Mouse (Mus musculus) activated CD4-positive, CD25-positive, alpha-beta regulatory T cell, adult 4 months (primary cell): ENCODE measurements around the gene Nrxn2. TPM values are rescaled to one million over a fixed set of nuclear protein-coding genes. Genes with fewer than 3 reads are reported as not detected.

Experiments
- ATAC-seq: one replicate; pipeline ENCODE4 v1.8.0; 2017
- polyA plus RNA-seq, 2 experiments: library from polyadenylated mRNA; unstranded; fragments of 100-300 nt; shearing (Covaris generic); gene quantifications; one replicate each; pipeline ENCODE4 v1.2.1; 2017

Nrxn2 gene
- polyA plus RNA-seq, 2 experiments from 2014 or later: 0.16 TPM; not detected in 1

DNA sequence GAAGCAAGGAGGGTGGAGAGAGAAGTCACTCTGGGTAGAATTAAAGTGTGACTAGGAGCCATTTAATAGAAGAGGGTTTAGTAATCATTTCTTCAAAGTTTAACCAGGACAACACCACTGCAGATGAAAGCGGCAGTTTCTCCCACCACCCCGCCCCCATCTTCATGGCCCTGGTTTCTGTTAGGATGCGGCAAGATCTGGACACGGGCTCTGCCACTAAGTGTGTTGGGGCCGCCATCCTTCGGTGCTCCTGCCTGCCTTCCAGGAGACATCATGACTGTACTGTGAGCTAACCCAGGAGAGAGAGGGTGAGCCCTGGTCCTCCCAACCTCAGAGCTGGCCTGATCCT, 124.5 kb downstream of the Nrxn2 start:
- ATAC-seq: no peak

DNA sequence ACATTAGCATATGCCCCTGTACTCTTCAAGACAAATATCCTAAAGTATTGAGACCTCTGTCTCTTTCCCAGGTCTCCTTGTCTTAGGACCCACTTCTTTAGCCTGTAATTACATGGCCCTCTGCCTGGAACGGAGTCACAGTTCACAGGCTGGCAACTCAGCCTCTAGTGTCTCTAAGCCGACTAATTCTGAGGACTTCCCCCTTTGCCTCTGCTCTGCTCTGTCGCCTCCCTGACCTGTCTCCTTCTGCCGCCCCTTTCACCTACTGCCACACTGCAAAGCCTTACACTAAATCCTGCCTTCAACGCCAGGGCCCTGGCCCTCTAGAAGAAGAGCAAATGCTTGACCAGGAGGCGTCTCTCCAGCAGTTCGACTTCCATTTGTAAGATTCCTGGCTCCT, 125.0 kb downstream of the Nrxn2 start:
- ATAC-seq: no peak

DNA sequence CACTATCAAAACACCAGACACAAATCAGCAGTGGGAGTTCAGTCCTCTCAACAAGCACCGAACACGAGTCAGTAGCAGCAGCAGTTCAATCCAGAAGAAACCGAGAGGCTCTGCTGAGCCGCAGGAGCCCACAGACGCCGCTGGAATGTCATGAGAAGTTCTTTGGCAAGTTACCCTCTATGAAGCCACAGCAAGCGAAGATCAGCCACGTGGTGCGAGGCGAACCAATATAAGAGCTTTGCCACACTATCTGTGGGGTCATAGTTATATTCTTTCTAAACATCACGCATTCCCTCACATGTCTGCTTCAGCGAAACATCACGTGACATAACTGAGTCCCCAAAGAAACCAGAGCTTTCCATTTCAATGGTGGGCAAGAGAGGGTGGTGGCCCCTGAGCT, 126.2 kb downstream of the Nrxn2 start:
- no peak for ATAC-seq

DNA sequence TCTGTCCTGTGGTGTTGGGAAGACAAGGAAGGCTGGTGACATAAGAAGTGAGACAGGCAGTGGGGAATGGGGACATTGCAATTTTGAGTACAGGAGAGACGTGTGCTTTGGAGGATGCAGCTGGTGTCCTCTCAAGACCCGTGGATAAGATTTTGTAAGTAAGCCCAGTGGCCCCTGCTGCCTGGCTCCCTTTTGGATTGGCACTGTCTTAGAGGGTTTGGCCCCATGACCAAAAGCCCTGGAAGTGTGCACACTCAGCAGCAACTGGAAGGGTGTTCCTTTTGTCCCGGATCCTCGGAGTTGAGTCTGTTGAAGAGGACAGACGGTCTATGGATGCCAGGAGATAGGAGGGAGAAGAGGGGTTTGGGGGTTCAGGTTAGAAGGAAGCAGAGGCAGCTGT, 127.0 kb downstream of the Nrxn2 start:
- no peak for ATAC-seq

DNA sequence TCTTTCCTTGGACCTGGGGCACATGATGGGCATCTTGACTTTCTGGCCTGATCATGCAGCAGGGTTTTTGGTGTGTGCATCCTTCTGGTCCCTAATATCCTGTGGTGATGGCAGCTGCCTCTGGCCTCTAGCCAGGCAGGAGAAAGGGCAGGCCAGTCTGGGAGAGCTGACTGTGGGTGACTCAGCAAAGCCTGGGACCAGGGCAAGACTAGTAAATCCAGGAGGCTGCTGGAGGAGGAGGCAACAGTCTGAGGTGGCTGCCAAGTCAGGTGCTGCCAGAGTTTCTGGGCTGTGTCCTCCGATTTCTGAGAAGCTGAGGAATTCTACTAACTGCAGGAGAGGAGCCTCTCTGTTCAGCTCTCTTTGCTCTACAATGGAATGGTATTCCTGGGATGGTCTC, 127.6 kb downstream of the Nrxn2 start:
- no peak for ATAC-seq

DNA sequence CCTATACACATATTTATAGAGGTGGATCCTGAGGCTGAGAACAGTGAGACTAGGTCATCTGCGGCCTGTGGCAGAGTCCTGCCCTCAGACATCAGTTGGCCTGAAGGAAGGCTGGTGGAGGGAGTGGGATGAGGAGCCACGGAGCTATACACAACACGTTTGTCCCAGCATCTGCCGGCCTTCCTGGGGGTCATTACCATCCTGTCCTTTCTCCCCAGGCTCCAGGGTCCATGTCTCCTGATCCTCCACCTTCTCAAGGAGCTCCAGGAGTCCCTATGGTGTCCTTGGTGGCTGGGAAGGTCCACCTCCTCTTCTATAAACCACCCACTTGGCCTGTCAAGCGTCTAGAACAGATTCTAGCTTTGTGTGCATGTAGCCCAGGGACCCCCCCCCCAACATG, 129.3 kb downstream of the Nrxn2 start:
- no peak for ATAC-seq

DNA sequence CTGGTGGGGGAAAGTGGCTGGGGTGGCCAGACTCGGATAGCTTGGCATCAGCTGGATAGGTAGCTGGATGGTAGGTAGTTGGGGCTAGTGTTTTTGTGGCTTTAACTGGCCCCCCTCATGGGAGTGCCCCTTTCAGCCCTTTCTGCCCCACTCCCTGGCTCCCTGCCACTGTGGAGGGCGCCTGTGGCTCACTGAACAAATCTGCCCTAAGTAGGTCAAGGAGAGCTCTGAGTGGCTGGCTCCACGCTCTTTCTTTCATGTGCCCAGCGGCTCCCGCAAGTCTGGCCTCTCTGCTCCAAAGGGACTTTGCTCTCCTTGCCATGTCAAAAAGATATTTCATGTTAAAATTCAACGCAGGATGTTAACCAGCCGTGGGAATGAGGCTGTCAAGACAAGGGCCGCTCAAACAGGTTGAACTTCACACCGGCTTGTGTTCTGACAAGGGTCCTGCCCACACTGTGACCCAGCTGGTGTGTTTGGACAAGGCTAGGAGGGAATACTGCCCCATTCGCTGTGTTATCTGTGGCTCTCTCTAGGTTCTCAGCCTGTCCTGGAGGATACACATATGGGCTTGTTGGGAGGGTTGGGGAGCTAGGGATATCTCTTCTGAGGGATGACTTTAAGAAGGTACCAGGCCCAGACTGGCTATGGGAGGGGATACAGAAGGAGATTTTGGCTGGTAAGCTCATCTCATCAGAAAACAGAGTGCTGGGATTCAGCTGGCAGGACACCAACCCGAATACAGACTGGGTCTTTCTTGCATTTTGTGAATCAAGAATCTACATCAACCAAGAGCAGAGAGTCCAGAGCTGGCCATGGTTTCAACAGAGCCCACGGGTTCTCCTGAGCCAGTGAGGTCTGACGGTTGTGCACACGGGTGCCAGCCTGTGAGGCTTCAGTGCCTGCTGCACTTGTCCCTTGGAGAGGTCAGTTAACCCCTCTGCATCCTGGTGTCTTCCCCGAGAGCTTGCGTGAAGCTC, 130.2 kb downstream of the Nrxn2 start:
- no peak for ATAC-seq

DNA sequence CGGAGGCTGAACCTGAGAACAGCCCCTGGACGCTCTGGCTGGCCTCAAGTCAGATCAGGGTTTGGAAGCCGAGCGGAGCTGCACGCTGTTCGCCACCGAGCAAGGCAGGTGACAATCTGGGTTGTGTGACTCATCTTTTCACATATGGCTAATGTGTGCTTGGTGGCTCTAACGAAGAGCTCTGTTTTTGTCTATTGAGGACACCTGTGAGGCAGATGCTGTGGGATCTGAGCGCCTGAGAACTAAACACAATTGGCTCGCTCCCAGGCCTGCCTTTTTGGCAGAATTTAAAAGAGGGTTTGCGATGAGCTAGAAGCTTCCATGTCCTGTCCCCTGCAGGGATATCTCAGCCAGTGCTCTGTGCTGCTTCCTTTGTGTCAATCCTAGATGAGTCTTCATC, 131.0 kb downstream of the Nrxn2 start:
- no peak for ATAC-seq

DNA sequence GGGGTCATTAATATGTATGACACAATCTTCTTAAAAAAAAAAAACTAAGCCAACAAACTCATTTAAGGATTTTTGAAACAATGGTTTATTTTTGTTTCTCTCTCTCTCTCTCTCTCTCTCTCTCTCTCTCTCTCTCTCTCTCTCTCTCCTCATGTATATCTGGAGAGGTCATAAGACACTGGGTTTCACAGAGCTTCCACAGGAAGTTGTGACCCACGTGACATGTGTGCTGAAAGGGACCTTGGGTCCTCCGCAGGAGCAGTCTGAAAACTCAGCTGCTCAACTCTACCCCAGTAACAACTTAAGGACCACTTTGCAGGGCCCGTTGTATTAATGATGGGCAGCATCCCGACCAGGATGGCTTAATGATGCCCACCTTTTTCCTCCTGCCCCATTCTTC, 132.7 kb downstream of the Nrxn2 start:
- no peak for ATAC-seq

DNA sequence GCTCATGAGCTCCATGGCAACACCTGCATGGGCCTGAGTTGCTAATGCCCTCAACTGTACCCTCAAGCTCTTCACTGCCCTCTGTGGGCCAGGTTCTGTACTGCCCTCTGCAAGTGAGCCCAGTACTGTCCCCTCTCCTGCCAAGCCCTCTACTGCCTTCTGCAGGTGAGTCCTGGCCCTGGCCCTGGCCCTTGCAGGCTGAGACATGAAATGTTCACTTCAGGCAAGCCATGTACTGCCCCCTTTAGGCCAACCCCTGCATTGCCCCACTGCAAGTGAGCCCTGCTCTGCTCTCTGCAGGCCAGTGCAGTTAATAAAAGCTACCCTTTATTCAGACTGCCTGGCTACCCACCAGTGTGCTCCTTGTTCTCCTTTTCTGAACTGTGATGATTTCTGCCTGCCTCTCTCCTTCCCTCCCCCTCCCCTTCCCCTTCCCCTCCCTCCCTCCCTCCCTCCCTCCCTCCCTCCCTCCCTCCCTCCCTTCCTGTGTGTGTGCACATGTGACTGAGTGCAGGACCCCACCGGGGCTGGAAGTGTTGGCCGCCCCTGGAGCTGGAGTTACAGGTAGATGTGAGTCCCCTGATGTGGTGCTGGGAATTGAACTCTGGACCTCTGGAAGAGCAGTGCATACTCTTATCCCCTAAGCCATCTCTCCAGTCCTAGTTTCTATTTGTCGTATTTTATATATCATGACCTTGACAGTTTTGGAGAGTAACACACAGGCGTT, 133.9 kb downstream of the Nrxn2 start:
- ATAC-seq: no peak

DNA sequence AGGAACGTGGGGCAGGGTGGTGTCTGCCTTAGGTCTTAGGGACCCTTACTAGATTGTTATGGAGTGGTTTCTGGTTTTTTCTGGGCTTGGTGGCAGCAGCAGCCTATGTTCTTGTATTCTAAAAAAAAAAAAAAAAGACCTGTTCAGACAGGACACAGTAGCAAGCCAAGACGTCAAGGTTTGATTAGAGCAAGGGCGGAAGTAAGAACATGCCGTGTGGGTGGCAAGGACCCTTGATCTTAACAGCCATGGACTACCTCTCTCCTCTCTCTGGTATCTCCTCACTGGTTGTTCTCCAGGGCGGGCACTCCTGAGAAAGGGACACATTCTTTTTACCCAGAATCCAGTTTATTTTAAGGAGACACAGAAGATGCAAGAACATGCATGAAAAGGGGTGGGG, 134.6 kb downstream of the Nrxn2 start:
- no peak for ATAC-seq

DNA sequence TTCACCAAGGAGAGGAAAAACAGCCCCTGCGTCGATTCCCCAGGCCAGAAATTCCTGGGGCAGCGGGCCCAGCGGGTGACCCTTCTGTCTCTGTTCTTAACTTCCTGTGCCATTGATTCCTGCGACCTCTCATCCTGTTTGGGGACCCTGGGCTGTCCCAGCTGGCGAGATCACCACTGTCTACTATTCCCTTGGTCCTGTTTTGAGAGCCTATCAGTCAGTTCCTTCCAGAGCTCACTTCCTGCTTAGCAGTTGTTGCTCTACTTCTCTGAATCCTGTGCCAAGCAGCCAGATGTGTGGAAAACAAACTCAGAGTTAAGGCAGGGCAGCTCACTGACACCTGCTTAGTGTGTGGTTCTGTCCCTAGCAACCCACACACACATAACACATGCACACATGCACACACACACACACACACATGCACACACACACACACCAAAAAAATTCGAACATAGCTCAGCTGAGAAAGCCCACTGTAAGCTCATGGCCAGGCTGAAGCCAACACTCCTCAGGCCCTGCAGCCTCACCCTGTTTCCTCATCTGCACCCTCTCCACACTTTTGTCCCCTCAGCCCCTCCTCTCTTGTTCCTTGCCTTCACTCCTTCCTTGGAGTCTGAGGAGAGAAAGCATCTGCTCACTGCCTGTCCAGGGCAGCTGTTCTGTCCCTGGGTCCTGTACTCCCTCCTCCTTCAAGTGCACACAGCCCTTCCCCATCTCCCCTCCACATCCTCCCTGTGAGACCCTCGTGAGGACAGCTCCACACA, 135.5 kb downstream of the Nrxn2 start:
- no peak for ATAC-seq

DNA sequence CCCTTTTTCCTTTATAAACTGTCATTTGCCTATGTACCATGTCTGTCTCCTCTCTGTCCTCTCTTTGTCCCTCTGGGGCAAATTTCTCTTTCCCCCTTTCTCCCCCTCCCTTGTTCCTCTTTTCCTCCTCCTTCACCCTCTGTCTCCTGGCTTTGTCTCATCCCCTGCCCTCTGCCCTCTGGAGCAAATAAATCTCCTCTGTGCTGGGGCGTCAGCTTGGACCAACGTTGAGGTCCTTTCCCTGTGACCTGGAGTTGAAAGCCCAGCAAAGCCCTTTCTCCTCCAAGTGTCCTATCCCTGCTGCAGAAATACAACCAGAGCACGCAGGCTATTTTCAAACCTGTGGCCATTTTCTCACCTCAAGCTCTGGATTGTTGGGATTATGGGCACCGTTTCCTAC, 141.0 kb downstream of the Nrxn2 start:
- no peak for ATAC-seq

DNA sequence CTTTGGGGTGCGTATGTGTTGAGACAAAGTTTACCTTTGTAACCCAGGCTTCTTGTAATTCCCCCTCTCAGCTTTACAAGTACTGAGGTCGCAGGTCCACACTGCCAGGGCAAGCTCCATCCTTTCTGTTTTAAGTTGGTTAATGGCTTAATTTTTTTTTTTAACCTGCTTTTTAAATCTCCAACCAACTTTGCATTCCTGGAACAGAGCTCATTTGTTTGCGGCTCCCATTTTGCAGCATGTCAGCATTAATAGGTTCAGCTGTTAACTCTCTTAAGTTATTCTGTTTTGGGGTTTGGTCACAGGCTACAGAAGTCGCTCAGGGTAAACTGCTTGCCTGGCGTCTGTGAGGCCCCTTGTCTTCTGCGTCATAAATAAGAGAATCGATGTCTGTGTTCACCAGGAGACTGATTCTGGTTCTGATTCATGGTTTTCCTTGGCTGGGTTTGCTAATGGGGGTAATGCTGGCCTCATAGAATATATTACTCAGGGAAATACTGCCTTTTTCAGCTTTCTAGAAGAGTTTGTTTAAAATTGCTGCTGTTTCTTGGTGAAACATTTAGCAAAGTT, 141.8 kb downstream of the Nrxn2 start:
- ATAC-seq: no peak

DNA sequence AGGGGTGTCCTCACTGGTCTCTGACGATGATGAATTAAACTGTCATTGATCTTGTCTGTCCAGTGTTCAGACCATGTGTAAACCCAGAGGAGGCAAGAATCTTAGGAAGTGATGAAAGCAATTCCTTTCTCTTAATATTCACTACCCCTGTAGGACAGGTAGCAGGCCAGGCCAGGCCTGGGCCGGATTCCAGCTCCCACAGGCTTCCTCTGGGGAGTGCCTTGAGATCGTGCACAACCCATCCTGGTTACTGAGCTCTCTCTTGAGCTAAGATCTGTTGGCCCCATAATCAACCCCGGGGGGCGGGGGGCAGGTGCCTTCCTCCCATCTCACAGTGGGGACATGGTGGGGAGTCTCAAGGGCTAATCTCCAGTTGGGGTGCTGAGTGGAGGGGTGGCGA, 146.6 kb downstream of the Nrxn2 start:
- ATAC-seq: no peak

DNA sequence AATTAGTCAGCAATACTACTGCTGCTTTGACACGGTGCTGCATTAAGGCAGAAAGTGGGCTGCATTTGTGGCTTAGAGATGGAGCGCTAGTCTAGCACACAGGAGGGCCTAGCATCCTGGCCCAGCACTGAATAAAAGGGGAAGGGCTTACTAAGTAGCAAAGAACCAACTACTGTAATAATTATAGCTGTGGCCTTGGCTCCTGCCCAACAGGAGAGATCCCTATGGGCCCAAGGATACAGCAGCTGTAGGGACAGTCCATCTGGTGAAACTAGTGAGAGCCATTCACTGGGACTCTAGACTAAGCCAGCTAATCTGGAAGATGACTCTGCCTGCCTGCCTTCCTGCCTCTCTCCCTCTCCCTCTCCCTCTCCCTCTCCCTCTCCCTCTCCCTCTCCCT, 147.9 kb downstream of the Nrxn2 start:
- no peak for ATAC-seq

DNA sequence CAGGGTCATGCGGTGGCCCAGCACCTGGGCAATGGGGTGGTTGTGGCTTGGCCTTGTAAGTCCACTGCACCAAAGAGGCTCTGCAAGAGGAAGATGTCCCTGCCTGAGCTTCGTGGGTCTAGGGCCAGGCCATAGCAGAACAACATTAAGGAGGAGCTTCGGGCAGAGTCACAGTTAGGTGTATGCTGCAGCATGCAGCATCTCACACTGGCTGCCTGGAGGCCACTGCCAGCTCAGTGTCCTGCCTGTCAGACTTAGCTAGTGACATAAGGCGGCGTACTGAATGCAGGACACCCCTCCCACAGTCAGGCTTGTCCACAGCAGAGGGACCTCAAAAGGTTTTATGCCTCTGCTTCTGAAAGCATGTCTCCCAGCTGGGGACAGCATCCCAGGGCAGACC, 150.5 kb downstream of the Nrxn2 start:
- ATAC-seq: no peak

DNA sequence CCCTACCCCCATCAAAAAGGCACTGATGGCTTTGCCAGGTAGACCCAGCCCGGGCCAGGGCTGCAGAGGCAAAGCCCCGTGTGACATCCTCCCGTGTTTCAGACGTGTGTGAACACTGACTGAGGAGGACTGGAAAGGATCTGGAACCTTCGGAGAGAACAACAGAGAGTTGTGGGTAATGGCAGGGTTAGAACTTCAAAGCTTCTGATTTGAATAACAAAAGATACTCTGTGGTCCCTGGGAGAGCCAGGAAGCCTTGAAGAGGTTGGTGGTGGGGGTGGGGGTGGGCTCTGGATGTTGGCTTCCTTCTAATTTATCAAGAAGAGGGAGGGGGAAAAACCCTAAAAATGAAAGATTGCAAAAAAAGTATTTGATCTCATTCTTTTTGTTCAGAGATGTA, 151.0 kb downstream of the Nrxn2 start:
- ATAC-seq: no peak

DNA sequence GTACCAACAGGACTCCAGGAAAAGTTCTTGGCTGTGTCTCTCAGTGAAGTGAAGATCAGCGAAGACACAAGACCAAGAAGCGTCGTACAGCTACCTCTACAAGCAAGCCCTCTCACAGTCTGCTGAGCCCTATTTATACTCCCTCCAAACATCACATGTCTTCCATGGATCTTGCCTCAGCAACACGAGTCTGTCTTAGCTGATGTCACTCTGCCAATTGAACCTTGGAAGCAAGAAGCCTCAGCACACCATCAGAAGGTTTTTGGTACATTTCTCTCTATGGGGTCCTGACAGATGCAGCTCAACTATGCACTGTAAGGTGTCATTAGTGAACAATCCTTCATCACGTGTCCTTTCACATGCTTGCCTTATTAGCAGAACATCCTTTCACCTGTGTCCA, 152.9 kb downstream of the Nrxn2 start:
- ATAC-seq: no peak

DNA sequence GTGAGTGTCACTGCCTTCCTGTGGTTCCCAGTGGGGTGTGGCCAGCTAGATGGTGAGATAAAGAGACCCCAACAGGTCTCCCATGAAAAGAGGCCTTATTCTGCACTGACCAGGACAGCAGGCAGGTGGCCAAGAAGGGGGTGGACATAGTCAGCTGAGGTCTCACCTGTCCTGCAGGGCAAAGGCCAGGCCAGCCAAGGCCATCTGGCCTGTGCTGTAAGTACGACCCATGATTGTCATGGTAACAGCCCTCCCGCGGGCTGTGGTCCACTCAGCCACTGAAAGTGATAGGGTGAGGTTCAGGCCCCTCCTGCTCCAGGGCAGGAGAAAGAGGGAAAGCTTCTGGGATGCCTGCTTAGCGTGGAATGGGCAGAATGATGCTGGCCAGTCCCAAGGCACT, 153.5 kb downstream of the Nrxn2 start:
- no peak for ATAC-seq
